Mouse (Mus musculus): ENCODE results near the gene Trmt6. TPM values are rescaled to one million over a fixed set of nuclear protein-coding genes. Genes with fewer than 3 reads are reported as not detected.

The Trmt6 gene
- polyA plus RNA-seq (2014; fragmentation: Nextera tagmentation; extraction: Ambion mirVana), result 19.0 and 23.5 TPM in 2 replicates

DNA sequence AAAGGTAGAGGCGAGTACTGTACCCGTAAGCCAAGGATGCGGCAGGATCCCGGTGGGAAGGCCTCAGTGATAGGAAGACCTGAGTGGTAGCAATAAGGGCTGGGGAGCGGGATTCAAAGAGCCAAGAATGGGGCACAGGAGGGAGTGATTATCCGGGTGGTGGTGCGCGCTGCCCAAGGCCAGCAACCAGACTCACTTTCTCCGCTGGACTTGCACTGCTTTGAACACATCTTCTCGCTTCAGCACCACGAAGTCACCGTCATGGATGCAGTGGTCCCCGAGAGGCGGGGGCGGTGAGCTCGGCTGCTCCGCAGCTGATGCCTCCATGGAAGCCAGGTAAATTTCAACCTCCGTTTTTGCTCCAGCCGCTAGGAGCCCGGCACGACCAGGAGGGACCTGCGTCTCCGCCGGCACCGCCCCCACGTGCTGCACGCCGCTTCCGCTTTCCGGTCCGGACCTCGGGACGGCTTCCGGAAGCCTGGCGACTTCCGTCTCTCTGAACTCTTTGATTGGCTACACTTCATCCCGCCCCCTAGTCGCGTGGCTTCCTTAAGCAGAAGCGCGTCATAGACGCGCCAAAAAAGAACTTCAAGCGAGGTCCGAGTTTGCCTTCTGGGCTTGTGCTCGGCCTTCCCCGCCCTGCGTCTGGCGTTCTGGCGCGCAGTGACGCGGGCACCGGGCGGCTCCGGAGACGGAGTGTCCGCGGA is at the start of gene Trmt6, which contains the start of gene Mcm8:
Gene Trmt6 (minus strand): TSS at position 448 of the 707 bp plus-strand sequence.
Gene Mcm8 (plus strand): TSS at position 534 of the 707 bp plus-strand sequence.
- WGBS, result under 1% methylated on average over 56 of the region's 59 CpGs
- peak; percentile 98 for ATAC-seq (ENCODE audit: insufficient number of reproducible peaks, insufficient read depth, low FRiP score, low read depth)
- Histone ChIP-seq H3K4me1 (ENCODE audit: control insufficient read depth in 2 of 2, insufficient read depth in 2 of 2, low read length in 2 of 2) (peaks cover 2 to 13% of the 10 kb centered on the region in 2 experiments), H3K27me3 (ENCODE audit: control insufficient read depth, insufficient read depth, low read length) (no peaks in the 10 kb centered on the region), H3K9me3 (ENCODE audit: control insufficient read depth, low read length) (no peaks in the 10 kb centered on the region), H3K4me3 (ENCODE audit: control insufficient read depth in 1 of 2, insufficient read depth in 1 of 2, low read depth in 1 of 2, low read length in 2 of 2) (peak within 1 kb of the TSS; percentile 61 to 86), H3K27ac (replicated peaks in 1 of 2; ENCODE audit: control insufficient read depth in 1 of 2, insufficient read depth in 1 of 2, low read depth in 2 of 2, low read length in 2 of 2) (peak within 1 kb of the TSS; percentile 44 to 82), H3K9ac (ENCODE audit: low read length) (peak within 1 kb of the TSS; percentile 88), H3K4me2 (ENCODE audit: low read length) (peak within 1 kb of the TSS; percentile 84), H3K36me3 (ENCODE audit: control insufficient read depth, insufficient read depth, low read length) (peaks cover 24% of the 10 kb centered on the region)

DNA sequence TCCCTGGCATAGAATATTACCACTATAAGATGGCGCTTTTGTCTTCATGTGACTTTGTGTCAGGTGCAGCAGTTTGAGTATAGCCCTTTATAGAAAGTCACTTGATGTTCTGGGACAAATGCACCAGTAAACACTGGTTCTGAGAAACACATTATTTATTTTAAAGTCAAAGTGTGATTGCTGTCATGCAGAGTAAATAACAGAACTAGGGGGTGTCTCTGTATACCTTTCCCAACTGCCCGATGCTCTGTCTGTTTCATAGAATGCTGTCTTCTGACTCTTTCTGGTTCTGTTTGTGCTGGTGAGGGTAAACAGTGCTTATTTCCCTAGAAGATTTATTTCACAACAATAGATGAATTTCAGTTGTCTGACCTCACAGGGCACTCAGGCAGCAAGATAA is 47.5 kb upstream of the Trmt6 start:
- 97% methylated on average over 2 of the region's 2 CpGs for WGBS
- ATAC-seq (ENCODE audit: insufficient number of reproducible peaks, insufficient read depth, low FRiP score, low read depth), result no peak
- 0 out of 4 replicates have a peak, but pooled peaks cover 0 to 4% of the 10 kb centered on the region in 2 experiments for H3K4me1 ChIP-seq (ENCODE audit: control insufficient read depth in 2 of 2, insufficient read depth in 2 of 2, low read length in 2 of 2)
- H3K27me3 ChIP-seq (ENCODE audit: control insufficient read depth, insufficient read depth, low read length), result no peaks in the 10 kb centered on the region
- peaks cover 29% of the 10 kb centered on the region for H3K36me3 ChIP-seq (ENCODE audit: control insufficient read depth, insufficient read depth, low read length)
- H3K27ac ChIP-seq (replicated peaks in 1 of 2; ENCODE audit: control insufficient read depth in 1 of 2, insufficient read depth in 1 of 2, low read depth in 2 of 2, low read length in 2 of 2), result no peak overlapping the region
- no peak overlapping the region for H3K4me3 ChIP-seq (ENCODE audit: control insufficient read depth in 1 of 2, insufficient read depth in 1 of 2, low read depth in 1 of 2, low read length in 2 of 2)
- H3K9me3 ChIP-seq (ENCODE audit: control insufficient read depth, low read length), result no peaks in the 10 kb centered on the region
- no peak overlapping the region for H3K4me2 ChIP-seq (ENCODE audit: low read length)
- H3K9ac ChIP-seq (ENCODE audit: low read length), result no peak overlapping the region

DNA sequence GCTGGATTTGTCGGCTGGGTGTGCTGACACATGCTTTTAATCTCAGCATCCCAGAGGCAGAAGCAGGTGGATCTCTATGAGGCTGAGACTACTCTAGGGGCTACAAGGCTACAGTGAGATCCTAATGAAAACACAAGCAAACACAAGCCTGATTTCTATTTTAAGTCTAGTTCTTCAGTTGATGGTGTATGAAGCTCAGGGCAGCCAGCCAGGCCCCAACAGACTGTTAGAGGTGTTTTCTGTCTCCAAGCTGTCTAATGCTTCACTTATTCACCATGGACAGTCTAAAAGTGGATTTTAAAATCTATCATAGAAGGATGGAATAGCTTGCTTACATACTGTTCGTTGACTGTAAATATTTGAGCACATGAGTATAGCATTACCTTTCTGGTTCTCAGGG is 45.6 kb upstream of the Trmt6 start:
- no peaks in the 10 kb centered on the region for H3K27me3 ChIP-seq (ENCODE audit: control insufficient read depth, insufficient read depth, low read length)
- ATAC-seq (ENCODE audit: insufficient number of reproducible peaks, insufficient read depth, low FRiP score, low read depth), result no peak
- H3K36me3 ChIP-seq (ENCODE audit: control insufficient read depth, insufficient read depth, low read length), result peaks cover 23% of the 10 kb centered on the region
- 80% methylated on average over 2 of the region's 2 CpGs for WGBS
- H3K4me3 ChIP-seq (ENCODE audit: control insufficient read depth in 1 of 2, insufficient read depth in 1 of 2, low read depth in 1 of 2, low read length in 2 of 2), result no peak overlapping the region
- H3K4me2 ChIP-seq (ENCODE audit: low read length), result no peak overlapping the region
- no peak overlapping the region for H3K9ac ChIP-seq (ENCODE audit: low read length)
- H3K27ac ChIP-seq (replicated peaks in 1 of 2; ENCODE audit: control insufficient read depth in 1 of 2, insufficient read depth in 1 of 2, low read depth in 2 of 2, low read length in 2 of 2), result no peak overlapping the region
- H3K4me1 ChIP-seq (ENCODE audit: control insufficient read depth in 2 of 2, insufficient read depth in 2 of 2, low read length in 2 of 2), result peaks cover 0 to 5% of the 10 kb centered on the region in 2 experiments; a peak in 1 of 4 replicates
- no peaks in the 10 kb centered on the region for H3K9me3 ChIP-seq (ENCODE audit: control insufficient read depth, low read length)

DNA sequence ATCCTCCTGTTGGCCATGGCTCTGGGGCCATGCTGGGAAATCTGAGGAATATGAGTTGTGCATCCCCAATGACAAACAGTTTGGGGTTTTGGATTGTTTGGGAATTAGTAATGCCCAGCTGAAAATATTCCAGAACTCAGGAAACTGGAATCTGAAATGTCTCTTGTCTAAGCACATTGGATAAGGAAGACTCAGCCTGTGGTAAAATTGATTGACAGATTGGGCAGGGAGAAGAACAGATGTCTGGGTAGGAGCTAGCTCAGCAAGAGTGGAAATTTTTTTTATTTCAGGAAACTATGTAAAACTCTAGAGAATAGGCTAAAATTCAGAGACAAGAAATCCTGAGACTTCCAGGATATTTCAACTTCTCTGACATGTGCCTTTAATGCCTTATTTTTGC is 44.6 kb upstream of the Trmt6 start:
- Histone ChIP-seq H3K36me3 (ENCODE audit: control insufficient read depth, insufficient read depth, low read length) (peaks cover 15% of the 10 kb centered on the region), H3K4me2 (ENCODE audit: low read length) (no peak overlapping the region), H3K4me3 (ENCODE audit: control insufficient read depth in 1 of 2, insufficient read depth in 1 of 2, low read depth in 1 of 2, low read length in 2 of 2) (no peak overlapping the region), H3K4me1 (ENCODE audit: control insufficient read depth in 2 of 2, insufficient read depth in 2 of 2, low read length in 2 of 2) (peaks cover 0 to 7% of the 10 kb centered on the region in 2 experiments; a peak in 1 of 4 replicates), H3K9me3 (ENCODE audit: control insufficient read depth, low read length) (no peaks in the 10 kb centered on the region), H3K9ac (ENCODE audit: low read length) (no peak overlapping the region), H3K27ac (replicated peaks in 1 of 2; ENCODE audit: control insufficient read depth in 1 of 2, insufficient read depth in 1 of 2, low read depth in 2 of 2, low read length in 2 of 2) (no peak overlapping the region), H3K27me3 (ENCODE audit: control insufficient read depth, insufficient read depth, low read length) (no peaks in the 10 kb centered on the region)
- no peak for ATAC-seq (ENCODE audit: insufficient number of reproducible peaks, insufficient read depth, low FRiP score, low read depth)

DNA sequence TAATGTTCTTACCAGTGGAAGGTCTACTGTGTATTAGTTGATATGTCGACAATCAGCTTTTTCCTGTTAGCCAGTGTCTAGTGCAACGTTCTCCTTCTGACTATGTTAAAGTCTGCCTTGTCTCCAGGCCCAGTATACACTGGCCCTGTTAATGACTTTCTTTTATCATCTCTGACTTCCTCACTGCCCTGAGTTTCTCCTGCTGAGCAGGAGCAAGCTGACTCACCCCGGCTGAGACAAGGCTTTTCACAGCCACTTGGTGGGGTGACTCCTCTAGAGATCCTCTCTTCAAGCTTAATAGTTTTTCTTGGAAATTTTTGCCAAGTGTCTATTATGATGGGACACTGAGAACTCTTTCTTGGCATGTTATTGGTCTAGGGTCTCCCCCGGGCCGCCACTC is 40.5 kb upstream of the Trmt6 start:
- Histone ChIP-seq H3K4me1 (ENCODE audit: control insufficient read depth in 2 of 2, insufficient read depth in 2 of 2, low read length in 2 of 2) (peaks cover 0 to 4% of the 10 kb centered on the region in 2 experiments; a peak in 1 of 4 replicates), H3K9ac (ENCODE audit: low read length) (no peak overlapping the region), H3K27ac (replicated peaks in 1 of 2; ENCODE audit: control insufficient read depth in 1 of 2, insufficient read depth in 1 of 2, low read depth in 2 of 2, low read length in 2 of 2) (no peak overlapping the region), H3K27me3 (ENCODE audit: control insufficient read depth, insufficient read depth, low read length) (no peaks in the 10 kb centered on the region), H3K4me3 (ENCODE audit: control insufficient read depth in 1 of 2, insufficient read depth in 1 of 2, low read depth in 1 of 2, low read length in 2 of 2) (no peak overlapping the region), H3K9me3 (ENCODE audit: control insufficient read depth, low read length) (no peaks in the 10 kb centered on the region), H3K4me2 (ENCODE audit: low read length) (no peak overlapping the region), H3K36me3 (ENCODE audit: control insufficient read depth, insufficient read depth, low read length) (peaks cover 17% of the 10 kb centered on the region; the same call in 1 of the 2 replicates)
- ATAC-seq (ENCODE audit: insufficient number of reproducible peaks, insufficient read depth, low FRiP score, low read depth), result no peak
- 57% methylated on average over 5 of the region's 5 CpGs for WGBS

DNA sequence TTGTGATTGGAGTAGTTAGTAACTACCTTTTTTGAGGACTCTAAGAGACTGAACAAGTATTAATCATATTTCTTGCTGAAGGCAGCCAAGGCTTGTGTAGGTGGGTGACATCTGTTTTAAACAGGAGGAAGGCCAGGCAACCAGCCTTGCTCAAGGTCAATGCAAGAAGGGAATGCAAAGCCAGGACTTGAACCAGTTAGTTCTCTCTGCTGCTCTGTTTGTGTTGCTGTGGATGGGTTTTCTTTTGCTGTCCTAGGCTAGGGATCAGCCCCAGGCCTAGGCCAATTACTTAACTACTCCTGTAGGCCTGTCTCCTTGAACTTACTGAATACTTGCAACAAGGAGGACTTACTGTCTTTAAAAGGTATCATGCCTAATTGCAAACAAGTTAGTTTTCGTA is 37.2 kb upstream of the Trmt6 start:
- H3K36me3 ChIP-seq (ENCODE audit: control insufficient read depth, insufficient read depth, low read length), result peaks cover 31% of the 10 kb centered on the region; the same call in 1 of the 2 replicates

DNA sequence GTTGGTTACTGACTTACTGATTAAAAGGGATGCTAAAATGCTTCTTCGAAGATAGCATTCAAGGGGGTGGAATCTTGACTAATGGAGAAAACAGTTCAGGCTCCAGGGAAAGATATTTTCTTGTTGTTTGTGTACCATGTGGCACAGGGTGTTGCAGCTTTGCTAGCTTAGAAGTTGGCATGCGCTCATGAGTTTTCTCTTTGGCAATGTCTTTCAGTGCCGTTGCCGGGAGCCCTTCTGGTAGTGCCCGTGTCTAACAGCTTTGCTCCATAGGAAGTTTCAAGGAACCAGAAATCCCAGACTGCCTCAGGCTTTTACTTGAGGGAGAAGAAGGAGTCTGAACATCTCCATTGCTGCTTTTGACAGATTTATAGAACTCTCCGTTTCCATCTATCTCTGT is 33.3 kb upstream of the Trmt6 start:
- no peak for ATAC-seq (ENCODE audit: insufficient number of reproducible peaks, insufficient read depth, low FRiP score, low read depth)
- Histone ChIP-seq H3K4me1 (ENCODE audit: control insufficient read depth in 2 of 2, insufficient read depth in 2 of 2, low read length in 2 of 2) (peaks cover 4 to 10% of the 10 kb centered on the region in 2 experiments; a peak in 2 of 4 replicates), H3K27ac (replicated peaks in 1 of 2; ENCODE audit: control insufficient read depth in 1 of 2, insufficient read depth in 1 of 2, low read depth in 2 of 2, low read length in 2 of 2) (no peak overlapping the region), H3K36me3 (ENCODE audit: control insufficient read depth, insufficient read depth, low read length) (peaks cover 25% of the 10 kb centered on the region; the same call in 1 of the 2 replicates), H3K9ac (ENCODE audit: low read length) (no peak overlapping the region), H3K27me3 (ENCODE audit: control insufficient read depth, insufficient read depth, low read length) (no peaks in the 10 kb centered on the region), H3K9me3 (ENCODE audit: control insufficient read depth, low read length) (no peaks in the 10 kb centered on the region), H3K4me2 (ENCODE audit: low read length) (no peak overlapping the region), H3K4me3 (ENCODE audit: control insufficient read depth in 1 of 2, insufficient read depth in 1 of 2, low read depth in 1 of 2, low read length in 2 of 2) (no peak overlapping the region)
- WGBS, result 91% methylated on average over 6 of the region's 6 CpGs

More for the DNA sequence above, 37.2 kb upstream of the Trmt6 start:
- no peaks in the 10 kb centered on the region for H3K27me3 ChIP-seq (ENCODE audit: control insufficient read depth, insufficient read depth, low read length)
- 87% methylated on average over 1 of the region's 1 CpGs for WGBS
- peaks cover 0 to 5% of the 10 kb centered on the region in 2 experiments; a peak in 2 of 4 replicates for H3K4me1 ChIP-seq (ENCODE audit: control insufficient read depth in 2 of 2, insufficient read depth in 2 of 2, low read length in 2 of 2)
- H3K9ac ChIP-seq (ENCODE audit: low read length), result no peak overlapping the region
- H3K27ac ChIP-seq (replicated peaks in 1 of 2; ENCODE audit: control insufficient read depth in 1 of 2, insufficient read depth in 1 of 2, low read depth in 2 of 2, low read length in 2 of 2), result no peak overlapping the region
- no peak overlapping the region for H3K4me2 ChIP-seq (ENCODE audit: low read length)
- no peaks in the 10 kb centered on the region for H3K9me3 ChIP-seq (ENCODE audit: control insufficient read depth, low read length)
- ATAC-seq (ENCODE audit: insufficient number of reproducible peaks, insufficient read depth, low FRiP score, low read depth), result no peak
- no peak overlapping the region for H3K4me3 ChIP-seq (ENCODE audit: control insufficient read depth in 1 of 2, insufficient read depth in 1 of 2, low read depth in 1 of 2, low read length in 2 of 2)
